Mouse (Mus musculus) ES-E14 (cell line): ENCODE results near the gene Pctp.

ENCODE experiments used
- CHD2 ChIP-seq: IDR thresholded peaks from 2 replicates; pipeline ENCODE4 v1.6.1; 2014; ENCODE audit warnings: mild to moderate bottlenecking, low read depth, low read length, inconsistent platforms
- HCFC1 ChIP-seq: IDR thresholded peaks from 2 replicates; pipeline ENCODE4 v1.6.1; 2012; ENCODE audit warnings: low read length, inconsistent platforms, borderline replicate concordance; ENCODE audit not compliant: insufficient read depth
- MAFK ChIP-seq: IDR thresholded peaks from 2 replicates; pipeline ENCODE4 v1.6.1; 2014; ENCODE audit warnings: mild to moderate bottlenecking, low read depth, low read length, inconsistent platforms; ENCODE audit not compliant: insufficient read depth
- ZC3H11A ChIP-seq: IDR thresholded peaks from 2 replicates; pipeline ENCODE4 v1.6.1; 2012; ENCODE audit warnings: low read depth, mild to moderate bottlenecking, inconsistent platforms, low read length, borderline replicate concordance
- ZNF384 ChIP-seq: IDR thresholded peaks from 2 replicates; pipeline ENCODE4 v1.6.1; 2012; ENCODE audit warnings: low read depth, low read length, inconsistent platforms

DNA sequence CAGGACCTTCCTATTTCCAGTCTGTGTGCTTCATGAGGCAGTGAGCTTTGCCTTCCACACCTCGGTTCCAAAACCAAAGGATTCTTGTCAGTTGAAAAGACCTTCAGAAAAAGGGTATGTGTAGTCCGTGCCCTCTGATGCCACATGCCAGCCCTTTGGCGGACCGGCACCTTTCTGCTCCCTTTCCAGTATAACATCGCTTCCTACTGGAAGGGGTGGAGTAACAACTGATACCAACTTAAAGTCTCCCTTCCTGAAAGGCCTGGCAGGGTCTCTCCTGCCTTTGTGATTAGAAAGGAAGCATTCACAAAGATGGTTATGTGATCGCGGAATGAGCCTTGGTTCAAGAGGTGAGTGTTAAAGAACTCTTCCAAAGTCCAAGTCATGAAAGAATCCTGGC, 47.3 kb upstream of the Pctp start:
- TF ChIP-seq CHD2 (no peak), MAFK (no peak), ZC3H11A (no peak), HCFC1 (no peak), ZNF384 (no peak)
